Mouse (Mus musculus) T-cell, adult 2 months (primary cell): Measurements from ENCODE around the gene Unc119.

ENCODE experiments used
- DNase-seq: peaks from one replicate; pipeline ENCODE4 v3.0.0; 2022; ENCODE audit warnings: low spot score

Gene Unc119

DNA sequence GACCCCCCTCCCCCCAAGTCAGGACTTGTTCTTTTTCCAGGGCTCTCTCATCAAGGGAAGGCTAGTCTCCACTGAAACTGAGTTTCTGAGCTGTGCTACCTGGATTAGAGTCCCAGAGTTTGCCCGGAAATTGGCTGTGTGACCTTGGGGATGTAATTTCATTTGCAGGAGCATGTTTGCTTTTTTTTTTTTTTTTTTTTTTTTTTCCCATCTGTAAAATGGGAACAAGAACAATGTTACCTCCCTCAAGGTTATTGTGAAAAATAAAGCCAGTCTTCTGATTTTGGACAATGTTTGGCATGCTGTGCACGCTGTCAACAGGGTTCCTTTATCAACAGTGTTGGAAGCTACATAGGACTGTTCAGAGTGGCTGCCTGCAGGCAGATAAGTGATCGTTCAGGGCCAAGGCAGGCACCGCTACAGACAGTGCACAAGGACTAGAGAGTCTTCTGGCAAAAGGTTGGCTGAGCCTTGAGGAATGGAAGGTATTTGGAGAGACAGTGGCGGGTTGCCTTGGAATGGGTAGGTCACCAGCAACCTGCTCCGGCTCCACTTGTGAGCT, 1.1 kb downstream of the Unc119 start:
- no peak for DNase-seq

DNA sequence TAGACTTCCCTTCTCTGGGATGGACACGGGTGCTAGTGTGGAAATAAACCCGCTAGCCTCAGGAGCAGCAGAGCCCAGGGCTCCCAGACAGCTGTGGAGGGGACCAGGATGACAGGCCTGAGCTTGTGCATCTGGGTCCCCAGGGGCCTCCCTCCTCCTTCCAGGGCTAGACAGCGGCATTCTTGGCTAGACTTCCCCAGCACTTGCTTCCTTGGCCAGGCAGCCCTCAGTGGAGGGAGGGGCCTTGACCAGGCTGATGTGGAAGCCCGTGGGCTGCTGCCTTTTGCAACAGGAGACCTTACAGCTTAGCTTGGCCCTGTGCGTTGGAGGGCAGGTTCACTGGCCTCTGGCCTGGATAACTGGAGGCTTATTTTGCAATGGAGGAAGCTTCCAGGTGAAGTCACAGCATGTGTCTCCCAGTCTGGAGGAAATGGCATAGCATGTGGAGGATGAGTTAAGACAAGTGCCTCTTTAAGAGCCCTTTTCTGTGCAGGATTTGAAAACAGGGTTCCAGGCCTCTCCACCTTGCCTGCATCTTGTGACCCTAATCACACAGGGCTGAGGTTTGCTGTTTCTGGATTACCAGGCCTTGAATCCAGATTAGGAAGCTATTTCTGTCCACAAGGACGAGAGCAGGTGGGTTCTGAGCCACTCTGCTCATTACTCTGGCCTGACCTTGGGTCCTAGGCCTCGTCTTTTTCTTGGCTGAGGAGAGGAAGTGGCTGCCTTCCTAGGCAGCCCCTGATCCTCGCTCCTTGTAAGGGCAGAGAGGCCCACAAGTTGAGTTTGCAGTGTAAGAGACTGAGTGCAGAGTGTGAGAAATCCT, 1.8 kb downstream of the Unc119 start:
- DNase-seq: no peak

DNA sequence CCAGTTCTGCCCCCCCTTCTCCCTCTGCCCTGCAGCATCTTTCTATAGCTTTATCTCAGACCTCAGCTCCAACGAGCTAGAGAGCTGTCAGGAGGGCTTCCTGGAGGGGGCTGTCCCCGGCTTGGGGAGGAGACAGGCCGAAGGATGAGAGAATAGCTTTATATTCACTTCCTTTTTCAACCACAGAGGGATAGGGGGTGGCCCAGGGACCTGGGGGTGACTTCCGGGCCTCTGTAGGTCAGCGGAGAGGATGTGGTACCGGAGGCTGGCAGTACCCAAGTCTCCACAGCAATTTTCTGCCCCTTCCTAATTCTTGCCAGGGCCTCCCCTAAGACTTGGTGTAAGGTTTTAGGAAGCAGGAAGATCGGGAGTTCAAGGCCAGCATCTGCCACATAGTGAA, 2.5 kb downstream of the Unc119 start:
- DNase-seq: peak; percentile 60

DNA sequence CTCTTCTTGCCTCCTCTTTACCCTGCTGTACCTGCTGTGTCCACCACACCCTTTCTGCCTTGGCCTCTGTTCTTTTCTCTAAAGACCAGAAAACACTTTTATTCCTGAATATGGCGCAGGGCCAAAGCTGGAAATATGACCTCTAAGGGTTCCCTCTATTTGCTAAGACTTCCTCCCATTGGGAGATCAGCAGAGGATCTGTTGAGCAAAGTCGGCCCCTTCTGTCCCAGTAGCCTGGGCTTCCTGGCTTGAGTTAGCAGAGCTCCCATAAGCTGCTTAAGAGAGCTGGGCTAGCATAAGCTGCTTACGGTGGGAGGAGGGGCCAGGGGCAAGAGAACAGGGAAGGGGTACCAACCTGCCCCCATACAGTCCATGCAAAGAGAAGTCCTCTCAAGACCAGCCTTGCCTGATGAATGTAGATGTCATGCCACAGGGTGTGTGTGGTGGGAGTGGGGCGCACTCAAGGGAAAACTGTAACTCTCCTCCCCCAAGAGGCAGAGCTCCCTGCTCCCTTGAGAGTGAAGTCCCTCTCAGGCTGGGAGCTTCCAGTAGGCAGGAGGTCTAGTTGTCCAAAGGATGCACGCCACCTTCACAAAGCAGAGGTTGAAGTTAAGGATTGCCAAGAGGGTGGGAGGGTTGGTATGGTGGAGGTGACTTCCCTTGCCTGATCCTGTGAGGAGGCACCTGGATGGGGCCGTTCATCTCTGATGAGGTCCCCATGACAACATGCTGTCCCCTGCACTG, 3.2 kb downstream of the Unc119 start:
- no peak for DNase-seq

DNA sequence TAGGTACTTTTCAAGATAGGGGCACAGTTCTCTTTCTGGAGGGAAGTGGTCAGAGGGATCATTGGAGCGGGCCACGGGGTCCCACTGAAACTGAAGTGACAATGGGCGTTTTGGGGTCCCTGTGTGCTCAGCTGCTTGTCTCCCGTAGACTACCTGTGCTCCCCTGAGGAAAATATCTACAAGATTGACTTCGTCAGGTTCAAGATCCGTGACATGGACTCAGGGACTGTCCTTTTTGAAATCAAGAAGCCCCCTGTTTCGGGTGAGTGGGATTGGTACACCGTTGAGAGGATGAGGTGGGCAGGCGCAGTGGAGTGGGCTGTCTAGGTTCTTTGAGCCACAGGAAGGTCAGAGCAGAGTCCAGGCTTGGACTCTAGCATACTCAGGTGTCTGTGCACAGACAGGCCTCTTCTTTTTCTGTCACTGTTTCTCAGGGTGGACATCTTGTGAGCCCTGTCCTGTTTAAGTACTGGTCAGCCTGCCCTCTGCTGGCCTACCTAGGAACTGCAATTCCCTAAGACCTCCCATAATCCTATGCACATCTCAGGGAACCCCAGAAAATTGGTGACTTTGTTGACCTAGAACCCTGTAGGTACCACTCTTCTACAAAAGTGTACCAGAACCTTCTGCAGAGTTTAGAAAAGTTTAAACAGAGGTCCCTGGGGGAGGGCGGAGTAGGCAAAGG, 3.9 kb downstream of the Unc119 start:
- DNase-seq: peak; percentile 41

DNA sequence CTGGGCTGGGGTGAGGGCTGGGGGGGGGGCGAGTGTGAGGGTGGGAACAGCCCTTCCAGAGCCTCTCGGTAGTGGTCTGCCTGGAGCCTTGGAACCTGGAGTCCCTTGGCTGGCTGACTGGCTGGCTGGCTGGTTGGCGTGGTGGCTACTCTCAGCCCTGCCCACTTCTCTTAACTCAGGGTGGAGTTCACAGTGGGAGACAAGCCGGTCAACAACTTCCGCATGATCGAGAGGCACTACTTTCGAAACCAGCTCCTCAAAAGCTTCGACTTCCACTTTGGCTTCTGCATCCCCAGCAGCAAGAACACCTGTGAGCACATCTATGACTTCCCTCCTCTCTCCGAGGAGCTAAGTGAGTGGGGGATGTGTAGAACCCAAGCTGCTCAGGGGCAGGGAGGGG, 4.6 kb downstream of the Unc119 start:
- DNase-seq: no peak

DNA sequence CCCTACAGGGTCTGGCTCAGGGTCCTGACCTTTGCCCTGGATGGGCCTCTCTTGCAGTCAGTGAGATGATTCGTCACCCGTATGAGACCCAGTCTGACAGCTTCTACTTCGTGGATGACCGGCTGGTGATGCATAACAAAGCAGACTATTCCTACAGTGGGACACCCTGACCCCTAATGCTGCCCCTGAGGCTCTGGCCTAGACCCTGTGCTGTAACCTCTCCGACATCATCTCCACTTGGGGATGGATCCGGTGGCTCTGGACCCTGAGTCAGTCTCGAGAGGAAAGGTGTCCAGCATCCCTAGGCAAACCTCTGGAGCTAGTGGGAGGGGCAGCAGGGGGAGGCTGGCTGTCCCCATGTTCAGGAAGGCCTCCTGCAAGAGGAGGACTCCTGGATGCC, 5.2 kb downstream of the Unc119 start:
- no peak for DNase-seq

DNA sequence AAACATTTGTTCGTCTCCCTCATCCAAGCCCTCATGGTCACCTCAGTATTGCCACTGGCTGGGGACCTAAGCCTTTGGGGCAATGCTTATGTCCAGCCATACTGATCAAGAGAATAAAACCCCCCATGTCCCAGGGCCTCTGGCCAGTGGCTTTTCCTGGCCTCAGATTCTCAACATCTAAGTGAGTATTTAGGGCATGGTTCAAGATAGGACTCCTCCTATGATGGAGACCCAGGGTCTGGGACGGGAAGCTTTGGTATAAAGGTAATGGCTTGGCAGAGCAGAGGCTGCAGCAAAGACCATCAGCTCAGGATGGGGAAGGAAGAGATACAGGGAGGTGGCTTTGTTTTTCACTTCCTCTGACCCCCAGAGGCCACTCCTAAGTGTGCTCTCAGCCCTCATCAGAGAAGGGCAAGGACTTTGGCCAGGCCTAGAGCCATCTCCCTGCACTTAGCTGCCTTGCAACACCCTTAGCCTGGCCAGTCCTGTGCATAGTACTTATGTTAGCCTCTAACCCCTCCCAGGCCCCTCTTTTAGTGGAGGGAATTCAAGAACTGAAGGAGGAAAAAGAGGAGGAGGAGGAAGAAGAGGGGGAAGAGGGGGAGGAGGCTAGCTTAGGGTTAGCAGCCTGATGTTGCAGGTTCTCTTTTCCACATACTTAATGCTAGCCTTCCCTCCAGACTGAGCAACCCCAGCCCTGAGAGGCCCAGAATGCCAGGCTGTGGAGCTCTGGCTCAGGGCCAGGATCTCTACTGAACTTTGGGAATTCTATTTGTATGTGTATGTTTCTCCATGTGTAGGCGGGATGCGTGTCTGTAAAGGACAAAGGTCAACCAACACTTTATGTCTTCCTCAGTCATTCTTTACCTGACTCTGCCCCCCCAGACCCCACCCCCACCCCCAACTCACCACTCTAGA, 6.4 kb downstream of the Unc119 start:
- DNase-seq: no peak

DNA sequence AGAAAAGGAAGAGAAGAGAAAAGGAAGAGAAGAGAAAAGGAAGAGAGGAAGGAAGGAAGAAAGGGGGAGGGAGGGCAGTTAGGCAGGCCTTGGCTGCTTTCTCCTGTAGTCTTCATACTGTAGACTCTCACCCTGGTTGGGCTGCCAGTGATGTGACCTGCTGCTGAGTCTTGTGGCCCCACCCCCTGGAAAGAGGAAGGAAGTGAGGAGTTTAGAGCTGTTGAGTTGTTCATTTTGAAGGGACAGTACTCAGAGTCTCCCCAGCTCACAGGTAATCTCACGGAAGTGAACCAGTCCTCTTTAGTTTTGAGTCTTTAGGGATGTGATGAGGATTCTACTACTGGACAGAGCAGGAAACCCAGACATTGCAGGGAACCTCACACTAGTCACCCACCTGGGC, 9.8 kb downstream of the Unc119 start:
- no peak for DNase-seq

DNA sequence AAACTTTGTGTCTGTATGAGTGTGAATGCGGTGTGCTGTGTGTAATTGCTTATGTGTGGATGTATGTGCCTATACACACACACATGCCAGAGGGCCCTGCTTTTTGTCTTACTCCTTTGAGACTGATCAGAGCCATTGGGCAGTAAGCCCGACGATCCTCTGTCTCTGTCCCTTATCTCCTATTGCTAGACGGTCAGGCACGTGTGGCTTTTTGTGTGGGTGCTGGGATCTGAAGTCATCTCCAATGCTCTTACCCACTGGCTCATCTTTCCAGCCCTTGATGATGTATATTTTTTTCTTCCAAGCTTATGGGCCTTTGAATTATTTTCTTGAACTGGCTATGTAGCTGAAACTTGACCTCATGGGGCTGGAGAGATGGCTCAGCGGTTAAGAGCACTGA, 11.6 kb downstream of the Unc119 start:
- no peak for DNase-seq

DNA sequence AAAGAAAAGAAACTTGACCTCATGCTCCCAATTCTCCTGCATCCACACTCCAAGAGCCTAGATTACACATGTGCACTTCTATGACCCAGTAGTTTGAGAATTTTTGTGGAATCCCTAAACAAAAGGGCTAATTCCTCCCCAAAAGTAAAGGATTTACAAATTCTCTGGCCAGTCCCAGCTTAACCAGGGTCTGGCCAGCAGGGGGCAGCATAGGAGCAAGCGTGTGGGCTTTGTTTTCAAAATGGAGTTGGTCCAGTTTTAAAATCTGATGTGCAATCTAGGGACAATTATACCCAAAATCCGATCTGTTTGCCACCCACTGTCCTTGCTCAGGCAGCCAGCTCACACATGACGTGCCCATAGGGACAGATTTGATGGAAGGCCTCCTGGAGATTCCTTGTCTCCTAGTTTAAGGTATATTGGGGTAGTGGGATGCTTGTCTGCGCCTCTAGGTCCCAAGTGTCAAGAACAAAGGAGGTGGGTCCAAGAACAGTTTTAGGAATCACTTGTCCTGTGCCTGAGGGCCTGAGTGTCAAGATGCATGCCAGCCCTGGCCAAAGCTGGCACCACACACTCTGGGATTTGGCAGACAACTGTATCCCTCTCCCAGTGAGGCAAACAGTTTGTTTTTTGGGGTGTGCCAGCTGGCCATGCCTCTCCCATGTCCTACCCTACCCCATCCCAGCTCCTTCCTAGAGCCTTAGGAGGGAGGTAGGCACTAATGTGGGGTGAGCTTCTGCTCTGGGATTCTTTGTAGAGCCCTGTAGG, 12.4 kb downstream of the Unc119 start:
- peak; percentile 51 for DNase-seq

DNA sequence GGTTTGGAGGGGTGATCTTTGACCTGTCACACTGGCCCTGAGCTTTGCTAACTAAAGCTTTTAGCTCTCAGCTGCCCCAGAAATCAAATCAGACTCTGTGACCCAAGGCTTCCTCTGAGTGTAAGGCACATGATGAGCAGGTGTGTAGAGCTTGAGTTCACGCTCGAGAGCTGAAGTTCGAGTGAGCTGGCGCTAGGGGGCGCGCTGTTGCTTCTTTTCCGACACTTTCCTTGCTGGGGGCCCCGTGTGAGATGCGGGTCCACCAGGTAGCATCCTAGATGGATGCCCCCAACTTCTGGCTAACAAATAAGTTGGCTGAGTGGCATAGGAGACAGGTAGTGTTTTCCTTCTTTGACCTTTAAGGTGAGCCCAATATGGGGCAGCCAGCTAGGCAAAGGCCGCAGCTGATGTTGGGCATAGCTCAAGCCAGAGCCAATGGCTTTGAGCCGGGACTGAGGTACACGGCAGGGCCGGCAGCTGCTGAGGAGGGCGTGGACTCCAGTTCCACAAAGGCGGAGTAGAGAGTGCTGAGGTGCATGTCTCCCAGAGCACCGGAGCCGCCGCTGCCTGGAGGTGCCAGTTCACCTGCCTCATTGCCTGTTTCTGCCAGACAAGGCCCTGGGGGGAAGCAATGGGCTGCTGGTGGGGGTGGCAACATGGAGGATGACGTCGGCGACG, 15.2 kb downstream of the Unc119 start:
- peak; percentile 32 for DNase-seq

DNA sequence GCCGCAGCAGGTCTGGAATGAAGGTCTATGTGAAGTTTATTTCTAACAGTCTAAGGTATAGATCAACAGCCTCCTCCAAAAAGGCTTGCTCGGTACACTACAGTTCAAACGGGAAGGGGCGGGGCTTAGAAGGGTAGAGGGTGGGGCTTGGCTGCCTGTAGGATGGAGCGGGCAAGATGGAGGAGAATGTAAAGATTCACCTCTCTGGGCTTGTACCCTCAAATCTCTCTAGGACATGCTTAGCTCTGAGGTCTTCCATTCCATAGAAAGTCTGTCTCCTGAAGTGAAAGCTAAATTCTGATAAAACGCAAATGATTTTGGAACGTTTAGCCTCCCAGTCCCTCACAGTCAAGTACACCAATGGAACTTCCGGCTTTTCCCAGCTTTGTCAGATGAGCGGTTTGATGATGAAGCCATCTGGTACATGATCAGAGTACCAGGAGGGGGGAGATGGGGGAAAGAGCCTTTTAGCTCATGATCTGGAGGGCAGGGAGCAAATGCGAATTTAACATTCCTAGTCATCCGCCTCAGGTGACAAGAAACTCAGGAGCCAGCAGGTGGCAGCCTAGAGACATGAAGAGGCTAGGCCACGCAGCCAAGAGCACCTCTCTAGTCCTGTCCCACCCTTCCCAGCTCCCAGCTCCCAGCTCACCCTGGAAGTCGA, 17.0 kb downstream of the Unc119 start:
- peak; percentile 74 for DNase-seq

DNA sequence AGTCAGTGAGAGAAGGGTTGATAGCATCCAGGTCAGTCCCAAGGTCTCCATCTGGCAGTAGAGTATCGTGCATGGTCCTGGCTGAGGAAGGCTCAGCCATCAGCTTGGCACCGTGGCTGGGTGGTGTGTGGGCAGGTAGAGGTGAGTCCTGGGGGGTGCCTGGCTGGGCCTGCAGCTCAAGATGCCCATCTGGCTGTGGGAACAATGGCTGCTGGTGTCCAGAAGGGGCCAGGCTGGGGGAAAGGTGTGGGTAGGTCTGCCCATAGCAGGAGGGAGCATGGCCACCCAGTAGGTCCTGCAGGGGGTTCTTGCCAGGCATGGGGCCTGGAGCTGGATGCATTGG, 17.5 kb downstream of the Unc119 start:
- no peak for DNase-seq

DNA sequence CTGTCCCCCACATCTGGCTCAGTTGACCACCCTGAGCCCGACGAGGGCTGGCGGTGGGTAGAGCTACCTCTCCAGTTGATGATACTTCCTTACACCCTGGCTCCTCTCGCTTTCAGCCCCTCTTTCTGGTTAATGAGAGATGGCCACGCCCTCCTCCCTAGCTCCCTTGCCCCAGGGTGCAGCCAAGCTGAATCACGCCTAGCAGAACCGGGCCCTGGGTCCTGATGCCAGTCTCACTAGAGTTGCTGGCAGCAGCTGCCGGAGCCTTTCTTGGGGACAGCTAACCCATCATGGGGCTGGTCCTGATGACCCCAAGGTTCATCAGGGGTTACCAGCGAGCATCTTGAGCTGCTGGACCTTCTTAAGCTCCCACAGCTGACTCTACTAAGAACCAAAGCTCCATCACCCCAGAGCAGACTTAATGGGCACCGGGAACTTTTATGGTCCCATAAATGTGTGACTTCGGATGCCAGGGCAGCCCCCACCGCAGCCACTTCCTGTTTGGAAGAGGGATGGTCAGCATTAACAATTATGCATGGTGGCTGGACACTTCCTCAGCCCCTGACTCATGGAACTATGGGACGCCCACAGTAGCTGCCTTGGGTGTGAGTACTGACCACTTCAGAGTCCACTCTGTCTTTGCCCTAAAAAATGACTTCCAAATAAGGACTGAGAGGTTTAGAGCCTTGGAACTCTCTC, 20.2 kb downstream of the Unc119 start:
- DNase-seq: no peak

DNA sequence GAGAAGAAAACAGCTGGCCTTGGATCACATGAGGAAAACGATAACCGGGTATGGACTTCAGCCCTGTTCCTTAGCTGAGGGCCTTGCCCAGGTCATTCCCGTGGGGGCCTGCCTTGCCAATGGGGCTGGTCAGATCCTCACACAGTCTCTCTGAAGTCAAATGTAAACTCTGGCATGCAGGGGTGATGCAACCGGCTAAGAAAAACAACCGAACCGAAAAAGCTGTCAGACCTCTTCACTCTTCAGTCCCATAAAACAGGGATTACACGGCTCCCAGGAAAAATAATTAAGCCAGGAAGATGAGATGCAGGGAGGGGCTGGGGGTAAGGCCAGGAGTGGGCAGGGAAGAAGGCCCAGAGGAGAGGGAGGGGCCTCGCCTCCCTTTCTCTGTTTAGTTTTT, 20.8 kb downstream of the Unc119 start:
- no peak for DNase-seq

DNA sequence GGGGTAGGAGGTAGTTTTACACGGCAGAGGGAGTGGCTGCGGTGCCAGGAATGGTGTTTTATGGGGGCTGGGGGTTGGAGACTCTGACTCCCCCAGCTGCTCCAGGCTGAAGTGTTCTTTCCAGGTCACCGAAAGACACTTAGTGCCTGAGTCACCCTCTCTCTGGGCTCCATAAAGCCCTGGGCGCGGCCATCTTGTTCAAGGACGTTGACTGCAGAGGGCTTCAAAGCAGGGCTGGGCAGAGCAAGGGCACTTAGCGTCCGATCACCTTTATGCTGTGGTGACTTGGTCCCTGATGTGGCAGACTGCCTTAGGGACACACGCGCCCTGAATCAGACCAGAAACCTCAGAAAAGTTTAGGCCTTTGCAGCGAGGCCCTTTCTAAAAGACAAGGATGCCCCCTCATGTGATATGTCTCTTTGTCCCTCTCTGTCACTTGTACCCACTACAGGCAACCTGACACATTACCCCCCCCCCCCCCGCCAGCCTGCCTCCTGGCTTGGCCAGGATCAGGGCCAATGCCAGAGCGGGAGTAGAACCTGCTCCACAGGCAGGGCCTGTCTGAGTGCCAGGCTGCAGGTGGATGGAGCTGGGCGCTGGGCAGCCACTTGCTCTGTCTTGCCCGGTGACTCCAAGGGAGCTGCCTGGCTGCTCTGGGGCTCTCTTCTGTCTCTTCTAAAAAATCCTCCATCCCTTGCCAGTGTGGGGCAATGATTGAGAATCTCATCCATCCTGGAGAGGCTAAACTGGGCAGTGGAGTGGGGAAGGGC, 24.4 kb downstream of the Unc119 start:
- DNase-seq: no peak

DNA sequence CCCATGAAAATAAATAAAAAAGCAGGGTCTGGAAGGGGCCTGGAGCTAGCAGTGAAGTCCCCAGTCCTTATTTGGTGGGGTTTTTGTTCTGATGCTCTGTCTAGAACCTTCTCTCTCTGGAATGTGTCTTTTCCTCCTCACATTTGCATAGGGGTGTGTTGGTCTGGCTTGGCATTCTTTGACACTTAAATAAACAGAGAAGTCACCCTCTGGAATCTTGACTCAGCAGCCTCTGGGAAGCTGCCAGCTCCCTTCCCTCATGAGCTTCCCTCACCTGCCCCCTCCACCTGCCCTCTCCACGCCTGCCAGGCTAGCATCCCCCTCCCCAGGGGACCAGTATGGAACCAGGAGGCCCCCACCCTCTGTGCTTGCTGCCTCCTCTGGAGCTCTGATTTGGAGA, 27.1 kb downstream of the Unc119 start:
- DNase-seq: no peak
